Mouse (Mus musculus) liver, postnatal 0 days (tissue): ENCODE results near the gene Sdf2l1. TPM values are rescaled to one million over a fixed set of nuclear protein-coding genes. Genes with fewer than 3 reads are reported as not detected.
"Not testable (repeated sequence)": the region's sequence is repeated elsewhere in the genome, so short reads cannot be mapped to it uniquely, and the experiment has no call there.

Experiments used
- ATAC-seq: fragments of 200-750 bp; cut with Nextera tagmentation; 2 replicates; pipeline ENCODE4 v1.8.0; 2017; ENCODE audit warnings: mild to moderate bottlenecking, moderate library complexity
- DNase-seq: peaks from one replicate; pipeline ENCODE4 v3.0.0-alpha.2; 2016
- H3K27ac ChIP-seq: fragments of 300-500 bp; sonication (generic); 2 replicates; pipeline ENCODE4 v1.5.1; 2014; ENCODE audit warnings: antibody characterized with exemption, moderate library complexity, mild to moderate bottlenecking, low read depth
- H3K27me3 ChIP-seq: fragments of 300-500 bp; sonication (generic); 2 replicates; pipeline ENCODE4 v1.6.1; 2014; ENCODE audit warnings: low read length, control low read depth, mixed read lengths; ENCODE audit not compliant: insufficient read depth
- H3K36me3 ChIP-seq: fragments of 300-500 bp; sonication (generic); replicated peaks from 2 replicates; pipeline ENCODE4 v1.6.1; 2014; ENCODE audit warnings: mild to moderate bottlenecking, control low read depth, low read length, moderate library complexity, mixed read lengths; ENCODE audit not compliant: insufficient read depth
- H3K4me1 ChIP-seq: fragments of 300-500 bp; sonication (generic); 2 replicates; pipeline ENCODE4 v1.6.1; 2014; ENCODE audit warnings: antibody characterized with exemption, mild to moderate bottlenecking, control low read depth; ENCODE audit not compliant: insufficient read depth
- H3K4me2 ChIP-seq: fragments of 300-500 bp; sonication (generic); 2 replicates; pipeline ENCODE4 v1.6.1; 2014; ENCODE audit warnings: low read depth, mild to moderate bottlenecking, low read length, moderate library complexity, mixed read lengths
- H3K4me3 ChIP-seq: fragments of 300-500 bp; sonication (generic); 2 replicates; pipeline ENCODE4 v1.5.1; 2014; ENCODE audit warnings: low read depth, low read length
- H3K9ac ChIP-seq: fragments of 300-500 bp; sonication (generic); replicated peaks from 2 replicates; pipeline ENCODE4 v1.6.1; 2014; ENCODE audit warnings: mild to moderate bottlenecking, moderate library complexity
- H3K9me3 ChIP-seq: fragments of 300-500 bp; sonication (generic); 2 replicates; pipeline ENCODE4 v1.6.1; 2016; ENCODE audit warnings: mild to moderate bottlenecking, control low read depth, low read length, mixed read lengths
- CTCF ChIP-seq: sonication (generic); IDR thresholded peaks from 2 replicates; pipeline ENCODE4 v1.5.1; 2016; ENCODE audit warnings: antibody characterized with exemption, low read depth
- EP300 ChIP-seq: IDR thresholded peaks from 2 replicates; pipeline ENCODE4 v1.6.1; 2016; ENCODE audit warnings: antibody characterized with exemption, low read depth, mild to moderate bottlenecking
- WGBS: fragments of 180-500 bp; shearing (Covaris S2); extraction: QIAGEN DNeasy Blood & Tissue Kit; methylation state at CpG from one replicate; pipeline ENCODE4 v1.1.7; 2014; ENCODE audit not compliant: insufficient replicate concordance; 5-methylcytosine and 5-hydroxymethylcytosine counted together
- polyA plus RNA-seq: library from polyadenylated mRNA; unstranded; fragments of >200 nt; fragmentation: Nextera tagmentation; extraction: Ambion mirVana; gene quantifications from 2 replicates; pipeline ENCODE4 v1.2.1, GENCODE M21; 2015

The Sdf2l1 gene
- polyA plus RNA-seq, 1 experiment from 2014 or later: 25.8 TPM

GRCm38 (mm10) chr16:17167179-17167578 lies 35.0 kb upstream of the Sdf2l1 start:
- H3K4me3 ChIP-seq: no peak overlapping the region
- TF ChIP-seq CTCF (no peak), EP300 (no peak)
- DNase-seq (no peak), ATAC-seq (no peak)
- peaks cover 36% of the 10 kb centered on the region for H3K36me3 ChIP-seq
- H3K4me1 ChIP-seq: no peaks in the 10 kb centered on the region
- no peak overlapping the region for H3K9ac ChIP-seq
- no peaks in the 10 kb centered on the region for H3K9me3 ChIP-seq
- no peak overlapping the region for H3K27ac ChIP-seq
- H3K27me3 ChIP-seq: no peaks in the 10 kb centered on the region
- H3K4me2 ChIP-seq: no peak overlapping the region

DNA sequence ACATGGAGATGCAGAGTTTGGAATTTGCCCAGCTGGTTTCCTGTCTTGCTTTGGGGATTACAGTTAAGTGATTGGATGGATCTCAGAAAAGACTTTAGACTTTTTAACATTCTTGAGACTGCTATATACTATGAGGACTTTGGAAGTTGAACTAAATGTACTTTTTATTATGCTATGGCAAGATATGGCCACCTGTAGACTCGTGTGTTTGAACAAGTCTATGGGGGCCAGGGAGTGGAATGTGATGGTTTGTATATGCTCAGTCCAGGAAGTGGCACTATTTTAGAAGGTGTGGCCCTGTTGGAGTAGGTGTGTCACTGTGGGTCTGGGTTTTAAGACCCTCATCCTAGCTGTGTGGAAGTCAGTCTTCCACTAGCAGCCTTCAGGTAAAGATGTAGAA lies 33.3 kb upstream of the Sdf2l1 start:
- H3K27me3 ChIP-seq, H3K4me2 ChIP-seq, H3K27ac ChIP-seq, H3K9me3 ChIP-seq, ATAC-seq, H3K4me3 ChIP-seq, H3K9ac ChIP-seq, DNase-seq, H3K4me1 ChIP-seq: not testable (repeated sequence)
- 86% methylated on average over 1 of the region's 1 CpGs for WGBS
- peaks cover 28% of the 10 kb centered on the region for H3K36me3 ChIP-seq

- Histone ChIP-seq H3K27ac (no peak overlapping the region), H3K4me1 (no peaks in the 10 kb centered on the region), H3K36me3 (peaks cover 46% of the 10 kb centered on the region), H3K4me3 (no peak overlapping the region), H3K27me3 (no peaks in the 10 kb centered on the region), H3K9ac (no peak overlapping the region), H3K9me3 (no peaks in the 10 kb centered on the region), H3K4me2 (no peak overlapping the region)
- DNase-seq: no peak
- TF ChIP-seq EP300 (no peak), CTCF (no peak)
- WGBS: 89% methylated on average over 2 of the region's 2 CpGs
- ATAC-seq: no peak
Observed at GRCm38 (mm10) chr16:17154346-17154745, 22.2 kb upstream of the Sdf2l1 start.

DNA sequence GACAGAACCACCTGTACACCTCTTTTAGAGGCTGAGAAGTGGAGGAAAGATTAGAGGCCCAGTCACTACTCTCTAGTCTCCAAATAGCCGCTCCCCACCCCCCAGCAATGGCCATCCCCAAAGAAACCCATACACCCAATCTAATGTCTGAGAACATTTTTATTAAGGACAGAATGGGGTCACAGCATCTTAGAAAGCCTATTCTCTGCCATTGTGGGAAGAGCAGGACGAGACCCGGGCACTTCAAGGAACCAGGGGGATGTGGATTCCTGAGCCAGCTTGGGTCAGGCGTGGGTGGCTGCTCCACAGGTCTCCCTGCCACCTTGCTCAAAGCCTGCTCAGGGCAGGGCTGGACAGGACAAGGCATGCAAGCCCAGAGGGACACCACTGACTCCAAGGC lies 19.7 kb upstream of the Sdf2l1 start:
- H3K36me3 ChIP-seq: peaks cover 23% of the 10 kb centered on the region
- no peaks in the 10 kb centered on the region for H3K9me3 ChIP-seq
- H3K27ac ChIP-seq: no peak overlapping the region
- H3K4me3 ChIP-seq: no peak overlapping the region
- no peak for DNase-seq
- H3K9ac ChIP-seq: no peak overlapping the region
- H3K27me3 ChIP-seq: no peaks in the 10 kb centered on the region
- no peak for TF ChIP-seq CTCF
- TF ChIP-seq EP300: no peak
- H3K4me1 ChIP-seq: peaks cover 14% of the 10 kb centered on the region
- no peak overlapping the region for H3K4me2 ChIP-seq
- ATAC-seq: no peak
- 95% methylated on average over 4 of the region's 4 CpGs for WGBS

DNA sequence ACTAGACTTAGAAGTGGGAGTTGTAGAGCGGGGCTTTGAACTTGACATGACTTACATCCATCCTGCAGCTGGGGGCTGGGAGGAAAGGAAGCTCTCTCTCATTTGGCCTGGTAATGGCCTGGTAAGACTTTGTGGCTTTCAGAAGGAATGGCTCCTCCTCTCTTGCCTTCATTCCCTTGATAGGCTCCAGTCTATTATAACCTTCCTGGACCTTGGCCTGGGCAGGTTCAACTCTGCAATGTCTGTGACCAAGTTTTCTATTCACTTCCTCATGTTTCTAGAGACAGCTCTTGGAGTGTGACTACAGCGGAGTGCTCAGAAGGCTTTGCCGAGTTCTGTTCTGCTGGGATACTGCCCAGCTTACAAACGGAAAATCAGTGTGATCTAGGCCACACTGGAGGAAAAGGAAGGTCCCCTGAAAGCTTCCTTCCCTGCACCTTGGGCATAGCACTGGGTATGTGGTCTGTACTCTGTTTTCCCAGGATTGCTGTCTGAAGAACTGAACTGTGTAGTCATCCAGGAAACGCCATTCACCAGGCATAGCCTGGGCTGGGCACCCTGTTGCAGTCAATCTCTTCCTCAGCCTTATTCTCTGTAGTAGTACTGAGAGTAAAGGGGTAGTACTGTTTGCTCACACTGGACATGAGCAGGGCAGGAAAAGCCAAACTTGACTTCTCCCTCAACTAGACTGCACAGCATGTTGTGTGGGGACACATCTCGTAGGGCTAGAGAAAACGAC lies 18.5 kb upstream of the Sdf2l1 start:
- Histone ChIP-seq H3K4me3 (no peak overlapping the region), H3K4me1 (peaks cover 15% of the 10 kb centered on the region), H3K9ac (no peak overlapping the region), H3K27ac (no peak overlapping the region), H3K9me3 (no peaks in the 10 kb centered on the region), H3K4me2 (no peak overlapping the region), H3K27me3 (no peaks in the 10 kb centered on the region), H3K36me3 (peaks cover 17% of the 10 kb centered on the region)
- no peak for TF ChIP-seq EP300
- TF ChIP-seq CTCF: no peak
- WGBS: 78% methylated on average over 7 of the region's 7 CpGs
- ATAC-seq (no peak), DNase-seq (no peak)

DNA sequence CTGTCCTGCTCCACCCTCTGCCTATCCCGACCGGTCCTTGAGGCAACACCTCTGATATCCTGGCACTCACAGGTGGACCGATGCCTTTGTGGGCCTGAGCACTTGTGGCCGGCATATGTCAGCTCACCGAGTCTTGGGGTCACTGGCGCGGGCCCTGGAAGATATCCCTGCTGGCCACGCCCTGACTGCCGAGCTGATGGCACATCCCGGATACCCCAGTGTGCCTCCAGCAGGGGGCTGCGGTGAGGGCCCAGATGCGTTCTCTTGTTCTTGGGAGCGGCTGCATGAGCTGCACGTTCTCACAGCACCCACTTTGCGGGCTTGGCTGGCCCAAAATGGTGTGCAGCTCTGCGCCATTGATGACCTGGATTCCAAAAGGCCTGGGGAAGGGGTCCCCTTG lies 15.9 kb upstream of the Sdf2l1 start:
- DNase-seq (peak; percentile 55), ATAC-seq (peak; percentile 38)
- peak overlapping the region; percentile 99 for H3K4me2 ChIP-seq
- H3K27me3 ChIP-seq: no peaks in the 10 kb centered on the region
- H3K9me3 ChIP-seq: no peaks in the 10 kb centered on the region
- TF ChIP-seq EP300 (no peak), CTCF (peak; percentile 52)
- no peak overlapping the region for H3K27ac ChIP-seq
- 7% methylated on average over 16 of the region's 16 CpGs for WGBS
- no peaks in the 10 kb centered on the region; the same call in 1 of the 2 replicates for H3K36me3 ChIP-seq
- no peak overlapping the region for H3K9ac ChIP-seq
- H3K4me1 ChIP-seq: peaks cover 15% of the 10 kb centered on the region
- peak overlapping the region; percentile 58 for H3K4me3 ChIP-seq
